Mouse (Mus musculus) spleen, postnatal 4 days (tissue): Measurements from ENCODE around the gene Hnrnpr.

Experiments used
- DNase-seq, 2 experiments: peaks; one replicate each; pipeline ENCODE4 v3.0.0; 2022; ENCODE audit warnings: low spot score in 2 of 2

The Hnrnpr gene

DNA sequence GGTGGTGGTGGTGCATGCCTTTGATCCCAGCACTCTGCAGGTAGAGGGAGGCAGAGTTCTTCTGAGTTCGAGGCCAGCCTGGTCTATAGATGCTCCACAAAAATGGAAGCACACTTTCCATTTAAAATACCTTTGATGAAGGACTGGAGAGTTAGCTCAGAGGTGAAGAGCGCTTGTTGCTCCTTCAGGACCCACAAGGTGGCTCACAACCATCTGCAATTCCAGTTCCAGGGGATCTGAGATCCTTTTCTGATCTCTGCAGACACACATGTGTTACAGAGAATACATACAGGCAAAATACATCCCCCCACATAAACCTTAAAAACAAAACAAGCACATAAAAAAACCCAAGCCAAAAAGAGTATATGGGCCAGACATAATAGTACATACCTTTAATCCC, 2.4 kb upstream of the Hnrnpr start:
- DNase-seq = no peak

- peak; percentile 72 to 81 for DNase-seq
Measured at GRCm38 (mm10) chr4:136309780-136310179, 962 bp upstream of the Hnrnpr start.

- DNase-seq = peak; percentile 83 to 91
Measured at GRCm38 (mm10) chr4:136311042-136311999, 579 bp downstream of the Hnrnpr start.

DNA sequence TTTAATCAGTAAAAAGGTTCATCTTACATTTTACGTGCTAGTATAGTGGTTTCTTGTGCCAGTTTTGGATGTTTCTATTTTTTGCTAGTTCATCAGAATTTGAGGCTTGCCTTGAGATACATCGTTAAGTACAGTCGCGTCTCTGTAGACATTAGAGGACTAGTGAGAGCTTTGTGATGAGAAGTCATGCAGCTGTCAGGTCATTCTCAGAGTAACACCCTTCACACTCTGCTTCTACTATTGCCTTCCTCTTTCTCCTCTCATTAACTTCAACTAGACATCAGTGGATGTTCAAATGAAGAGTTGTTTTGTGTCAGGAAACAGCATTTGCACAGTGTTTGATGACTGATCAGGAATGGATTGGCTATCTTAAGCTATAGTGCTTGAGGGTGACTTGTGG, 1.9 kb downstream of the Hnrnpr start:
- no peak for DNase-seq

DNA sequence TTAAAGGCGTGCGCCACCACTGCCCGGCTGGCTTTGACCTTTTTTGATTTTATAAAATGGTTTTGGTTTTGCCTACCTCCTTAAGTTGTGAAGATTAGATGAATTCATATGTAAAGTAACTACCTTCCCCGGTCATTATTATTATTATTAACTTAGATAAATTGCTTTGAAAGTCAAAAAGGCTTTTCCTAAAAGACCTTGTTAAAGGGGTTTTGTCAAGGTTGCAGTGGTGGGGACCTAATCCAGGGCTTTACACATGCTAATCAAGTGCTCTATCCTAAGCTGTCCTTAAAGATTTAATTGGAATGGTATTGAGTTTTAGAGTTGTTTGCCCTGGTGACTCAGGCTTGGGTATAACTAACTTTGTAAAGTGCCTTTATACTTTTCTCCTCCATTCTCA, 6.9 kb downstream of the Hnrnpr start:
- no peak for DNase-seq

- DNase-seq = no peak
Measured at GRCm38 (mm10) chr4:136320016-136320415, 9.3 kb downstream of the Hnrnpr start.

GRCm38 (mm10) chr4:136324226-136324625, 13.5 kb downstream of the Hnrnpr start:
- DNase-seq = no peak

DNA sequence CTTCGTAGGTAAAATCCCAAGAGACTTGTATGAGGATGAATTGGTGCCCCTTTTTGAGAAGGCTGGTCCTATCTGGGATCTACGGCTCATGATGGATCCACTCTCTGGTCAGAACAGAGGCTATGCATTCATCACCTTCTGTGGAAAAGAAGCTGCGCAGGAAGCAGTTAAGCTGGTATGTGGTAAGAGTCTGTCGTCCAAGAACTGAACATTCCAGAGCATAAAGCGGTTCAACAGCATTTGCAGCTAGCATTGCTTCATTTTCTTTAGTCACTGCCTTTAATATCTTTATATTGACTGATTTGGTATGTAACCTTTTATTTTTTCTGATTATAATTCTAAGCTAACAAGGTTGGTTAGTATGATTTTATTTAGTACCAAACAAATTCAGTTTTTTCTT, 16.5 kb downstream of the Hnrnpr start:
- peak in 1 of 2 experiments; percentile 8 for DNase-seq

DNA sequence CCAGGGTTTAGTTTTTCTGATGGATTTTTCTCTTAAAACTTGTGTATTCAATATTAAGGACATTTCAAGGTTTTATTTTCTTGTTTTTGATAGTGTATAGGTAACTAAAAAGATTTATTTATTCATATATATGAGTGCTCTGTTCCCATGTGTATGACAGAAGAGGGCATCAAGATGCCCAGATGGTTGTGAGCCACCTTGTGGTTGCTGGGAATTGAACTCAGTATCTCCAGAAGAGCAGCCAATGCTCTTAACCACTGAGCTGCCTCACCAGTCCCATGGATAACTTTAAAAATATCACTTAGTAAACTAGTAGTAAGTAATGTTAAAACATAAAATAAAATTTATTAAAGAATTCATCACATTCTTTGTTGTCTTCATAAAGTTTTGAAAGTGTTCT, 17.4 kb downstream of the Hnrnpr start:
- no peak for DNase-seq

GRCm38 (mm10) chr4:136331709-136332108, 21.0 kb downstream of the Hnrnpr start:
- DNase-seq = no peak

GRCm38 (mm10) chr4:136333191-136333590, 22.4 kb downstream of the Hnrnpr start:
- DNase-seq = no peak

GRCm38 (mm10) chr4:136335065-136335464, 24.3 kb downstream of the Hnrnpr start:
- no peak for DNase-seq

- DNase-seq = no peak
Measured at GRCm38 (mm10) chr4:136337129-136337528, 26.4 kb downstream of the Hnrnpr start.

GRCm38 (mm10) chr4:136349616-136350015, 38.9 kb downstream of the Hnrnpr start:
- no peak for DNase-seq

DNA sequence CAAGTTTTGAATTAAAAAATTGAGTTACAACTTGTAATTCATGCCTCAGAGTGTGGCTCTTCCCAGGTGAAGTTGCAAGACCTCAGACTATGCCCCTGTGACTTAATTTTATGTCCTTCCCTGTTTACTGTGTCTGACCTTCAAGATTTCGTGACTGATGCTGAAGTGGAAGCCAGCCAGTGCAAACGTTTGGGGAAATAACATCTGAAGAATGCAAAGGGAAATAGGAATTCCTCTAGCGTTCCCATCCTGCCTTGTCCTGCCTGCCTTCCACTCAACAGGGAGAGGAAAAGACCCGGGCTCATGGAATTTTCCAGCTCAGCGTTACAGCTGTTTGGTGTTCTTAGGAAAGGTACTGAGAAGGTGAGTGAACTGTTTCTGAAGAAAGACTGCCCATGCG, 46.3 kb downstream of the Hnrnpr start:
- DNase-seq = no peak

DNA sequence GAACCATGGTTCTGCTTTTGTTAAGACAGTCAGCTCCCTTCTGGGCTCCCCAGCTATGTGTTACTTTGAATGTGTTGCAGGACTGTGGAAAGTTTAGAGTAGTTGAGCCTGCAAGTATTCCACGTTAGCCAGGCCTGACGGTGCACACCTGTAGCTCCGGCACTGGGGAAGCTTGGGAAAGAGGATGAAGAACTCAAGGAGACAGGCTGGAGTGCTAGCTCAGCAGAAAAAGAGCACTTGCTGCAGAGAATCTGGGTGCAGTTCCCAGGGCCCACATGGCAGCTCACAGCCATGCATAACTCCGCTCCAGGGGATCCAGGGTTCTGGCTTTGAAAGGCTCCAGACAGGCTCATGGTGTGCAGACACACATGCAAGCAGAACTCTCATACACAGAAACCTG, 46.7 kb downstream of the Hnrnpr start:
- no peak for DNase-seq

GRCm38 (mm10) chr4:136367856-136368255, 57.1 kb downstream of the Hnrnpr start:
- no peak for DNase-seq

DNA sequence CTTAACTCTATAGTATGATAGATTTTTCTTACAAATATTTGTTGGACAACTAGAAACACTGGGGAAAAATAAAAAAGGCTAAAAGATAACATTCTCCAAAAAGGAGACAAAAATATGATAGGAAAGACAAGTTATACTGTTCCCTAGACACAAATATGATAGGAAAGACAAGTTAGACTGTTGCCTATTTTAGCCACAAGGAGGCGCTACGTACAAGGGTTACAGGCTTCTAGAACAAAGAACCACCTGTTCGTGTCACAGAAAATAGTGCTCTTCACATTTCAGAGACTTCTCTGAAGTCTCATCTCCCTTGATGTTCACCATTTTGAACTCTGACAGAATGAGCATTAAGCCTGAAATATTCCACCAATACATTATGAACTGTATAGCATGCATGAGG, 59.0 kb downstream of the Hnrnpr start:
- DNase-seq = peak; percentile 59 to 76

GRCm38 (mm10) chr4:136373494-136374181, 62.9 kb downstream of the Hnrnpr start:
- no peak for DNase-seq

DNA sequence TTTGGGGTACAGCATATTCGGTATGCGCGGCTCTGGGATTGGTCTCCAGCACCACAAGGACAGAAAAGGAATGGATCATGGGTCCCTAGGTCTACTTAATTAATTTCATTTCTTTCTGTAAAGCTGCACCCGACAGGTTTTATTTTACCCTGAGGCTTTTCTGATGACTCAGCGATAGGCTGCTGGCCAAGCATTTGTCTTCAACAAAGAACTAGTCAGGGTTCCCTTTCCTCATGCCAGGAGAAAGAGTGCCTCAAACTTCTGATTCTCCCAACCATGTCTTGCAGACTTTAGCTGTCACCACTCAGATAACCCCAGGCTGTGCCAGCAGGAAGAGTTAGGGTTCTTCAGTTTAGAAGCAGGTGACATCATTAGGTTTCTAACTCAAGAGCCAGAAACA, 66.3 kb downstream of the Hnrnpr start:
- DNase-seq = no peak

GRCm38 (mm10) chr4:136383052-136383451, 72.3 kb downstream of the Hnrnpr start:
- no peak for DNase-seq

DNA sequence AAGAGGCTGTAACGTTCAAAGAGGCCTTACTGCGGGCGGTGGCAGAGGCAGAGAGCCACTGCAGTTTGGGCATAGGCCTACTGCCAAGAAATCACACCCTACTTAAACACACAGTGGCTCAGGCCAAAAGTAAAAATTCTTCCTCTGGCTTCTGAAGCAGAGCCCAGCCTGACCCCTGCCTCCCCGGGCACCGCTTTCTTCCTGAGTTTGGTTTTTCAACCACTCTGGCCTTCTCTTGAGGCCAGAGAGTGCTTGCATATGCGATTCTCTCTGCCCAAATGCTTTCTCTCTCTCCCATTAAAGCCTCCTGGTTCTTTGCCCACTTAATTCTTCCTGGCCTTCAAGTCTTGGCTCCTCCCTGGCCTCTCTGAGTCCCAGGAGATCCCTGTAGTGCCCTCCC, 73.1 kb downstream of the Hnrnpr start:
- no peak for DNase-seq

DNA sequence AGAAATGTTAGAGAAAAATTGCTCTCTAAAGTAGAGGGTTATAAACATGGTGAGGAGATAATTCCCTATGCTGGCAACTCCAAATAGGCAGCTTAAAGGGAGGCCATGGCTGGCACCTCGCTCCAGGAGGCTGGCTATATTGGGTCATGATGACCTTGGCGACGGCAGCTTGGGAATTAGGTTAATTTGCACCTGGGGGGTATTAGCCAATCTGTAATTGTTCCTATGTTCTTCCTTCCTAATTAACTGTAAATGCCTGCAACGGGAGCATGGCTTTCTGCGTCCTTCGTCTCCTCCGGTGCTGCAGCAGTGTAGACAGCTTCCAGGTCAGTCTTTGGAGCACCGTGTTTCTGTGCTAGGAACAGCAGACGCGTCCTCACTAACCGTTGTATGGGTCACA, 76.5 kb downstream of the Hnrnpr start:
- DNase-seq = no peak
